Mouse (Mus musculus) neutrophil, adult 65 days (primary cell): ENCODE results near the gene Hsf3. TPM values are rescaled to one million over a fixed set of nuclear protein-coding genes. Genes with fewer than 3 reads are reported as not detected.

Experiments
- total RNA-seq: library from RNA; stranded (reverse); gene quantifications from 2 replicates; pipeline ENCODE4 v1.2.4, GENCODE M21; 2023

Hsf3 gene
- total RNA-seq, result not detected in 2 replicates

GRCm38 (mm10) chrX:96456201-96456963, at the start of gene Hsf3:
Gene Hsf3 (minus strand): TSS chrX:96456294.

DNA sequence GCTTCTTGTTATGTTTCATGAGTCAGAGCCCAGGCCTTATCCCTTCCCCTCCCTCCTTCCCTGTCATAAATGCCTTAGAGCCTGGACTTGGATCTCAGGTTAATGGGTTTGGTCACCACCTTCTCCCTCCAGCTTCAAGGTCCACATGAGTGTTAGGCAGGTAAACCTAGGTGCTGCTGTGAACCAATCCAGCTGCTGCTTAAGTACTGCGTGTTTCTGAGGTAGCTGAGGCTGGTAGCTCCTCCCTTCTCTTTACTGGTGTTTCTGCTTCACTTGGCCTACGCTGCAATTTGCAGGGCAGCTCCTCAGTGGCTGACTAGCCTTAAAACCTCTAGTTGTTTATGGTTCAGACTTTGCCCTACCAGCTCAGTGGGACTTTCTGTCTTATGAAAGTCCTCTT, 945 bp downstream of the Hsf3 start, which contains the start of gene Heph:
Gene Heph, plus strand, starts transcription at position 211 of the 400 bp plus-strand sequence.

GRCm38 (mm10) chrX:96293338-96293737, 162.8 kb downstream of the Hsf3 start, which contains the start of gene Vsig4:
Gene Vsig4 (minus strand): TSS chrX:96293438.

Other genes starting within 250 kb of the Hsf3 start
- not detected in 2 replicates for gene Vsig4, start 162.9 kb downstream of the Hsf3 start, total RNA-seq
- gene Heph, start 935 bp downstream of the Hsf3 start, total RNA-seq, result not detected in 2 replicates